Mouse (Mus musculus): ENCODE measurements around the gene Xrcc3. TPM values are rescaled to one million over a fixed set of nuclear protein-coding genes. Genes with fewer than 3 reads are reported as not detected.

The Xrcc3 gene
- polyA plus RNA-seq, 1 experiment from 2014 or later, result 6.3 TPM

- no peaks in the 10 kb centered on the region for H3K27me3 ChIP-seq (ENCODE audit: insufficient read depth, low read length)
- WGBS, result 39% methylated on average over 10 of the region's 10 CpGs
Measured at GRCm38 (mm10) chr12:111757561-111758325, 55.9 kb downstream of the Xrcc3 start.

GRCm38 (mm10) chr12:111756698-111757082, 57.0 kb downstream of the Xrcc3 start:
- DNase-seq (ENCODE audit: low spot score) (peak; percentile 48), ATAC-seq (replicated peaks; ENCODE audit: low FRiP score, low read depth) (no peak)
- H3K27ac ChIP-seq, result no peak overlapping the region
- no peaks in the 10 kb centered on the region for H3K36me3 ChIP-seq (ENCODE audit: insufficient read depth, low read length)
- H3K27me3 ChIP-seq (ENCODE audit: insufficient read depth, low read length), result no peaks in the 10 kb centered on the region
- no peaks in the 10 kb centered on the region for H3K9me3 ChIP-seq (replicated peaks; ENCODE audit: low read length)
- H3K9ac ChIP-seq (ENCODE audit: low read depth, low read length), result no peak overlapping the region
- WGBS, result 27% methylated on average over 5 of the region's 5 CpGs
- TF ChIP-seq CTCF (IDR thresholded peaks at IDR 0.05; ENCODE audit: low read depth), result no peak
- H3K4me3 ChIP-seq (replicated peaks; ENCODE audit: low read depth, low read length), result no peak overlapping the region
- H3K4me2 ChIP-seq (ENCODE audit: low read length), result no peak overlapping the region
- peaks cover 16% of the 10 kb centered on the region for H3K4me1 ChIP-seq (replicated peaks; ENCODE audit: insufficient read depth, low read length)

More at GRCm38 (mm10) chr12:111757561-111758325, 55.9 kb downstream of the Xrcc3 start:
- TF ChIP-seq CTCF (IDR thresholded peaks at IDR 0.05; ENCODE audit: low read depth), result no peak
- peak overlapping the region; percentile 98 for H3K4me2 ChIP-seq (ENCODE audit: low read length)
- H3K36me3 ChIP-seq (ENCODE audit: insufficient read depth, low read length), result 0 out of 2 replicates have a peak, but pooled peaks cover 4% of the 10 kb centered on the region
- no peak for DNase-seq (ENCODE audit: low spot score)
- peaks cover 16% of the 10 kb centered on the region for H3K4me1 ChIP-seq (replicated peaks; ENCODE audit: insufficient read depth, low read length)
- H3K4me3 ChIP-seq (replicated peaks; ENCODE audit: low read depth, low read length), result peak overlapping the region; percentile 53
- ATAC-seq (replicated peaks; ENCODE audit: low FRiP score, low read depth), result no peak
- H3K9ac ChIP-seq (ENCODE audit: low read depth, low read length), result peak overlapping the region; percentile 89
- no peaks in the 10 kb centered on the region for H3K9me3 ChIP-seq (replicated peaks; ENCODE audit: low read length)
- H3K27ac ChIP-seq, result peak overlapping the region; percentile 89; the same call in 1 of the 2 replicates

- Histone ChIP-seq H3K36me3 (ENCODE audit: insufficient read depth, low read length) (no peaks in the 10 kb centered on the region), H3K4me3 (replicated peaks; ENCODE audit: low read depth, low read length) (no peak overlapping the region), H3K9ac (ENCODE audit: low read depth, low read length) (no peak overlapping the region), H3K4me1 (replicated peaks; ENCODE audit: insufficient read depth, low read length) (peaks cover 16% of the 10 kb centered on the region), H3K27ac (no peak overlapping the region), H3K4me2 (ENCODE audit: low read length) (no peak overlapping the region), H3K27me3 (ENCODE audit: insufficient read depth, low read length) (no peaks in the 10 kb centered on the region), H3K9me3 (replicated peaks; ENCODE audit: low read length) (no peaks in the 10 kb centered on the region)
- WGBS, result 21% methylated on average over 4 of the region's 4 CpGs
- no peak for DNase-seq (ENCODE audit: low spot score)
- no peak for ATAC-seq (replicated peaks; ENCODE audit: low FRiP score, low read depth)
- TF ChIP-seq CTCF (IDR thresholded peaks at IDR 0.05; ENCODE audit: low read depth), result no peak
Measured at GRCm38 (mm10) chr12:111756082-111756697, 57.5 kb downstream of the Xrcc3 start.

- no peak overlapping the region for H3K9ac ChIP-seq (ENCODE audit: low read depth, low read length)
- no peak overlapping the region for H3K4me3 ChIP-seq (replicated peaks; ENCODE audit: low read depth, low read length)
- H3K4me1 ChIP-seq (replicated peaks; ENCODE audit: insufficient read depth, low read length), result peaks cover 8% of the 10 kb centered on the region
- no peak overlapping the region for H3K27ac ChIP-seq
- H3K4me2 ChIP-seq (ENCODE audit: low read length), result no peak overlapping the region
- H3K9me3 ChIP-seq (replicated peaks; ENCODE audit: low read length), result no peaks in the 10 kb centered on the region
- DNase-seq (ENCODE audit: low spot score), result no peak
- 65% methylated on average over 2 of the region's 2 CpGs for WGBS
- no peaks in the 10 kb centered on the region for H3K27me3 ChIP-seq (ENCODE audit: insufficient read depth, low read length)
- H3K36me3 ChIP-seq (ENCODE audit: insufficient read depth, low read length), result no peaks in the 10 kb centered on the region
- TF ChIP-seq CTCF (IDR thresholded peaks at IDR 0.05; ENCODE audit: low read depth), result no peak
- no peak for ATAC-seq (replicated peaks; ENCODE audit: low FRiP score, low read depth)
Measured at GRCm38 (mm10) chr12:111755231-111755630, 58.4 kb downstream of the Xrcc3 start.

- DNase-seq (ENCODE audit: low spot score), result no peak
- ATAC-seq (replicated peaks; ENCODE audit: low FRiP score, low read depth), result no peak
- TF ChIP-seq CTCF (IDR thresholded peaks at IDR 0.05; ENCODE audit: low read depth), result no peak
- Histone ChIP-seq H3K4me3 (replicated peaks; ENCODE audit: low read depth, low read length) (no peak overlapping the region), H3K4me1 (replicated peaks; ENCODE audit: insufficient read depth, low read length) (peaks cover 6% of the 10 kb centered on the region), H3K27ac (no peak overlapping the region), H3K27me3 (ENCODE audit: insufficient read depth, low read length) (no peaks in the 10 kb centered on the region), H3K9me3 (replicated peaks; ENCODE audit: low read length) (no peaks in the 10 kb centered on the region), H3K4me2 (ENCODE audit: low read length) (no peak overlapping the region), H3K9ac (ENCODE audit: low read depth, low read length) (no peak overlapping the region), H3K36me3 (ENCODE audit: insufficient read depth, low read length) (no peaks in the 10 kb centered on the region)
Measured at GRCm38 (mm10) chr12:111754710-111755109, 59.0 kb downstream of the Xrcc3 start.

GRCm38 (mm10) chr12:111753347-111753746, 60.3 kb downstream of the Xrcc3 start:
- WGBS, result 41% methylated on average over 9 of the region's 9 CpGs
- peak overlapping the region; percentile 1; the same call in 1 of the 2 replicates for H3K4me2 ChIP-seq (ENCODE audit: low read length)
- no peak for ATAC-seq (replicated peaks; ENCODE audit: low FRiP score, low read depth)

More at GRCm38 (mm10) chr12:111753347-111753746, 60.3 kb downstream of the Xrcc3 start:
- Histone ChIP-seq H3K27ac (0 out of 2 replicates have a peak overlapping the region, but pooled peaks have one; percentile 47), H3K4me3 (replicated peaks; ENCODE audit: low read depth, low read length) (no peak overlapping the region), H3K27me3 (ENCODE audit: insufficient read depth, low read length) (no peaks in the 10 kb centered on the region), H3K4me1 (replicated peaks; ENCODE audit: insufficient read depth, low read length) (peaks cover 6% of the 10 kb centered on the region), H3K9me3 (replicated peaks; ENCODE audit: low read length) (no peaks in the 10 kb centered on the region), H3K36me3 (ENCODE audit: insufficient read depth, low read length) (no peaks in the 10 kb centered on the region), H3K9ac (ENCODE audit: low read depth, low read length) (no peak overlapping the region)
- no peak for DNase-seq (ENCODE audit: low spot score)
- TF ChIP-seq CTCF (IDR thresholded peaks at IDR 0.05; ENCODE audit: low read depth), result no peak

Other genes starting within 250 kb of the Xrcc3 start
- 37.9 and 38.6 TPM in 2 replicates for gene Mark3, start 239.3 kb downstream of the Xrcc3 start, polyA plus RNA-seq (2015; fragmentation: Nextera tagmentation; extraction: Ambion mirVana)
- gene Ckb, start 141.5 kb downstream of the Xrcc3 start, polyA plus RNA-seq (2015; fragmentation: Nextera tagmentation; extraction: Ambion mirVana), result 135 and 148 TPM in 2 replicates
- gene Trmt61a, start 135.8 kb downstream of the Xrcc3 start, polyA plus RNA-seq (2015; fragmentation: Nextera tagmentation; extraction: Ambion mirVana), result 6.3 and 6.8 TPM in 2 replicates
- 45.7 and 48.9 TPM in 2 replicates for gene Bag5, start 100.6 kb downstream of the Xrcc3 start, polyA plus RNA-seq (2015; fragmentation: Nextera tagmentation; extraction: Ambion mirVana)
- 57.8 and 61.4 TPM in 2 replicates for gene Apopt1, start 100.6 kb downstream of the Xrcc3 start, polyA plus RNA-seq (2015; fragmentation: Nextera tagmentation; extraction: Ambion mirVana)
- 52.6 and 61.3 TPM in 2 replicates for gene Klc1, start 55.0 kb downstream of the Xrcc3 start, polyA plus RNA-seq (2015; fragmentation: Nextera tagmentation; extraction: Ambion mirVana)
- 117 and 118 TPM in 2 replicates for gene Zfyve21, start 297 bp upstream of the Xrcc3 start, polyA plus RNA-seq (2015; fragmentation: Nextera tagmentation; extraction: Ambion mirVana)
- 14.6 and 16.7 TPM in 2 replicates for gene Ppp1r13b, start 94.2 kb upstream of the Xrcc3 start, polyA plus RNA-seq (2015; fragmentation: Nextera tagmentation; extraction: Ambion mirVana)
- 1,132 and 1,318 TPM in 2 replicates for gene Atp5mpl, start 153.1 kb upstream of the Xrcc3 start, polyA plus RNA-seq (2015; fragmentation: Nextera tagmentation; extraction: Ambion mirVana)
- gene Tdrd9, start 157.7 kb upstream of the Xrcc3 start, polyA plus RNA-seq (2015; fragmentation: Nextera tagmentation; extraction: Ambion mirVana), result 0.18 and 0.32 TPM in 2 replicates
- not detected in 2 replicates for gene Rd3l, start 167.4 kb upstream of the Xrcc3 start, polyA plus RNA-seq (2015; fragmentation: Nextera tagmentation; extraction: Ambion mirVana)

Data from kidney, postnatal 0 days (tissue).